Mouse (Mus musculus): ENCODE results near the gene Mrps23.
"Not testable (repeated sequence)": the region's sequence is repeated elsewhere in the genome, so short reads cannot be mapped to it uniquely, and the experiment has no call there.

Mrps23 gene

DNA sequence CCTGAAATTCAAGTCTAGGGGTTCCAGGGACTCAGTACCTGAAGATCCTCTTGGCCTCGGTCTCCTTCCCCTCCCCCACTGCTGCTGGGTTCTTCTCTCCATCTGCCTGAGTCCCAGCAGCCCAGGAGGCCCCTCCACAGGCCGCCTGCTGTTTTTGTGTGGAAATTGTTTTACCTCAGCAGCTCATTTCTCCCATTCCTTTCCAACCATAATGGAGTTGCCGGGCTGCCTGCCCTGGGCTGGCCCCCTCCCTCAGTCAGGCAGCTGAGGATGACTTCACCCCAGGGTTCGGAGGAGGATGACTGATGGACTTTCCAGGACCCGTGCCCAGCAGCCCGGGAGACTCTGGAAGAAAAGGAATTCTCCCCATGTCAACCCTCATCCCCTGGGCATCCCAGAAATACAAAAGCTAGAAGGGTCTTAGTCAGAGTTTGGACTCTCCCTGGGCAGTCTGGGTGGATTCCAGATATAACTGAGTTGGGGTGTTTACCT lies 23.7 kb upstream of the Mrps23 start:
- DNase-seq: no peak

DNA sequence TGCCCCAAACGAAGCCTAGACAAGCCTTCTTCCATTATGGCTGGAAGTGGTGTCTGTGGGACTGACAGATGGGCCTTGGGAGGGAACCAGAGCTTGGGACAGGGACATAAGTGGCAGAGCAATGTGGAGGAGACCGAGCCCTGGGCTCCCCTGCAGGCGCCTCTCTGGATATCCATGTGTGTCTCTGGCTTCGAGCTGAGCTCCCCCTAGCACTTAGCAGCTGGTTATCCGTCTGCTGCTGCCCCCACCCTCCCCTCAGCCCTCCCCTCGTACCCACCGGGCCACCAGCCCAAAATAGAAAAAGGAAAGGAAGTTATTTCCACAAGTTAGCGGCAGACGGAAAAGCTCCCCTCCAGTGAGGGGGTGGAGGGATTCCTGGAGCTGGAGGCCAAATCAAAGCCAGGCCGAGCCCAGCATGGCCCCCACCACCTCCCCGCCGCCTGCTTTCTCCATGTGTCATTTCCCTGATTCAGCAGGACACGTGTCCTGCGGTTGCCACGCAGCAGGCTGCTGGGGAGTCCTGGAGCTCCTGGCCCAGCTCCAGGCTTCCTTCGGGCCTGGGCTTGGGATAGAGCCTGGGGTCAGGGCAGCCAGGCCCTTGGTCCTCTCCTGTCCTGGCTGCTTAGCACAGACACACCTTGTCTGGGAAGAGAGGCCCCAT lies 23.1 kb upstream of the Mrps23 start:
- DNase-seq: peak; percentile 76

- no peak for DNase-seq
Measured at GRCm38 (mm10) chr11:88184632-88185180, 19.5 kb upstream of the Mrps23 start.

DNA sequence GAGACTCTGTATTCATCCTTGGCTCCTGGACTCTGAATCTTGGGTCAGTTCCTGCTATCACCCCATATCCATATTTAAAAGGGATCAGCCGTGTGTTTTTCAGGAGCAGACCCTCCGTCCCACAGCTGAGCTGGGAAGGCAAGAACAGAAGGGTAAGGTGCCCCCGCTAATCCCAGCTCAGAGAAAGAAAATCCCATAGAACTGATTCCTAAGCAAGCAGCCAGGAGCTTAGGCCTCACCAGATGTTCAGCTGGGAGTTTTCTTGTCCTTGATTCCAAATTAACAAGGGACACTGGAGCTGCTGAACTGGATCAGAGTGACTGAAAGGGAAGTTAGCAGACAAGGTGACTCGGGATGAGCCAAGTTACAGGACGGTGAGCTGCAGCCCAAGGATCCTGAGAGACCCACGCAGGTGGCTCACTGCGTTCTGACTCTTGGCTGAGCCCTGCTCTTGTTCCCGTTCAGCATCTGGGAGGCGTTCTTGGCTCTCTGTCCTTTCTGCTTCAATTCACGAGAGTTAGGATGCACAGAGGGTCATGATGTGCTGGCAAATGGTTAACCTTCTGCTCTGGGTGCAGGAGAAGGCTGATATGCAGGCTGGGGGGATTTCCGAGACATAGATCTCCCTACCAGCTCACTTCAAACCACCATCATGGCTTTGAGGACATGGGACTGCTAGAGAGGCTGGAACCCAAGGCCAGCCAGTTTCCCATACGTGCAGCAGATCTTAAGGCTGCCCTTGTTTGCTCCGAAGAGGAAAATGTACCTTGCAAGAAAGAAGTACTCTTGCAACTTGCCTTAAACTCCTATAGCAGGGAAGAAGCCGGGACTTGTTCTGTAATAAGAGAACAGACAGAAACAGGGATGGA lies 17.9 kb upstream of the Mrps23 start:
- no peak for DNase-seq

GRCm38 (mm10) chr11:88186947-88187243 lies 17.3 kb upstream of the Mrps23 start:
- no peak for DNase-seq

DNA sequence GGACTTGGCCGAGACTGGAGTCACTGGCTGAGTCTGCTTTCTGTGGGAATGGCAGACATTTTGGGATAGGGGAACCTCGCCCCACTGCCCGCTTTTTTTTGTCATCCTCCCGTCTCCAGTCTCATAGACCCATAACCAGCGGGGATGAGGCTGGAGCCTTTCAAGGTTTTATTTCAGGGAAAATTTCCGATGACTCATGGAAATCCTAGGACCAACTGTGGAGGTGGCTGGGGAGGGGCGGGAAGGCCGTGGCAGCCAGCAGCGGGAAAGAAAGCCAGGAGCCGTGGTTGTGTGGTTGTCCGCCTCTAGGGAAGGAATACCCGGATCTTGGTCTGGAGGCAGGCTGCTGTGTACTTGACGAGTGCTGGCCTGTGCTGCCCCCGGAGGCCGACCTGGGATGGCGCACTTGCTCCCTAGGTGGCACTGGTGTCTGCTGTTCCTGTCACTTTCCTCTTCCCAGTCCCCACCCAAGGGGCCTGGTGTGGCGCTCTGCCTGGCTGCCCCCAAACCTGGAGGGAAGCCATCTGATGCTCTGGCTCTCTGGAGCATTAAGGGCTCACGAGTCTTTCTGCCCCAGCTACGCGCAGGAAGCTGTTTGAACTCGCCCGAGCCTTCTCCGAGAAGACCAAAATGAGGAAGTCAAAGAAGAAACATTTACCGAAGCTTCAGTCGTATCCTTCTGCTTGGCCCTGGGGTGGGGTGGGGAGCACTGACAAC lies 16.6 kb upstream of the Mrps23 start:
- peak; percentile 86 for DNase-seq

GRCm38 (mm10) chr11:88188216-88188615 lies 16.0 kb upstream of the Mrps23 start:
- DNase-seq: no peak

- DNase-seq: no peak
Measured at GRCm38 (mm10) chr11:88188635-88189034, 15.6 kb upstream of the Mrps23 start.

DNA sequence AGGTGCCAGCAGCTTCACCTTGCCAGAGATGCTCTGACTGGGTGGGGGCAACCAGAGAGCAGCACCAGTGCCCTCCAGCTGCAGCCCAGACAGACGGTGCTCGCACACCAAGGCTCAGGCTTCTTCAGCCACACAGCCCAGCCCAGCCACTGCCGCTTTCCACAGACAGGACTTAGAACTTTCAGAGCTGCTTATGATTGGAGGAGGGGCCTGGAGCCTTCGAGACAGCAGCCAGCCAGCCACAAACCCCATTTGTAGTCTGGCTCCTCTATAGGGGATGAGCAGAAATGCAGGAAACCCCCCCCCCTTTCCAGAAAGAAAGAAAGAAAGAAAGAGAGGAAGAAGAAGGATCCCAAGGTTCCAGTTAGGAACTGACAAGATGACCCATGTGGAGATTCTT lies 11.6 kb upstream of the Mrps23 start:
- DNase-seq: no peak

- DNase-seq: no peak
Measured at GRCm38 (mm10) chr11:88193098-88193823, 10.9 kb upstream of the Mrps23 start.

DNA sequence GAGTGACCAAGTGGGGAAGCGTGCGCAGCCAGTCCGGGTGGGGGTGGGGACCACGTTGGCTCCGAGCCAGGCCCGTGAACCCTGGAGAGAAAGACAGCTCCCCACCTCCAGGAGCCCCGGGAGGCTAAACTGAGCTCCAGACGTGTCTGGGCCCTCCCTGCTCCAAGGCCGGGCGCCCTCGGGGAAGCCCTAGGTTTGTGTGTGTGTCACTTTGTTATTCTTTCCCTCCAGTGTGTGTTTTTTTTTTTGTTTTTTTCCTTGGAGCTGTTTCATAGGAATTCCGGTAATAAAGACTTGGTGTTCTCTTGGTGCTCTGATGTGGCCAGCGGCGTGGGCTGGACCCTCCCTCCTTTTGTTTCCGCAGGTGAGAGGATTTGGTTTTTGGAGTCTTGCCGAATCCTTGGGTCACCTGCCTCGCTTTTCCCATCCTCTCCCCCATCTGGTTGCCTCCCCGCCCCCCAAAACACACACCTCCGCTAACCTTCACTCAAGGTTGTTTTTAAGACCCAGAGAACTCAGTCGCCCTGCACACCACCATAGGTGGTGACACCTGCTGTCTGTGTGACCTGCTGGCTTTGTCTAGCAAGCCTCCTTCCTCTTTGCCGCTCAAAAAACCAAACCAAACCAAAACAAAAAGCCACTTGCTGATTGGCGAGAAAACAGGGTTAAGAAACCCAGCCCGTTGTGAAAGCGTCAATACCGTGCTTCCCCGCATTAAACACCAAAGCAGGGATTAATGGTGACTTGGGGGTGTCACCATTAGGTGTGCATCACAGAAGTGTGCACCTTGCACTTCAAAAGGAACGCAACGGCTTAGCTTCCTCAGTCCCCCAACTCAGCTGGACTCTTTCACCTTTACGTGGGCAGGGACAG lies 10.1 kb upstream of the Mrps23 start:
- DNase-seq: no peak

GRCm38 (mm10) chr11:88195699-88196098 lies 8.5 kb upstream of the Mrps23 start:
- not testable (repeated sequence) for DNase-seq

DNA sequence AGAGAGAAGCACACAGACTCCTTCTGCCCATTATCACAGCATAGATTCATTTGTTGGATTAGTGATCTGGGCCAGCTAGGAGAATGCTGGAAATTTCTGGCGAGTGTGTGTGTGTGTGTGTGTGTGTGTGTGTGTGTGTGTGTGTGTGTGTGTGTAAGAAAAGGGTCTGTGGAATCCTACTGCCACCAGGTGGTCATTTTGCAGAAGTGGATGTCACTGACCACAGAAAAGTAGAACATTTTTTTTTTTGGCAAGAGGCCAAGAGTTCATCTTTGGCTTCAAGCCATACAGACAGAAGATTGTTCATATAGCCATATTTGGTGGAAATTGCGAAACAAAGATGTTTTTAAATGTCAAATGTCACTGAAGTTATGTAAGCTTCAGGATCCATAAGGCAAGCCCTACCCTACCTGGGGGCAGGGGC lies 7.0 kb upstream of the Mrps23 start:
- DNase-seq: peak; percentile 67

- DNase-seq: no peak
Measured at GRCm38 (mm10) chr11:88198223-88198622, 6.0 kb upstream of the Mrps23 start.

DNA sequence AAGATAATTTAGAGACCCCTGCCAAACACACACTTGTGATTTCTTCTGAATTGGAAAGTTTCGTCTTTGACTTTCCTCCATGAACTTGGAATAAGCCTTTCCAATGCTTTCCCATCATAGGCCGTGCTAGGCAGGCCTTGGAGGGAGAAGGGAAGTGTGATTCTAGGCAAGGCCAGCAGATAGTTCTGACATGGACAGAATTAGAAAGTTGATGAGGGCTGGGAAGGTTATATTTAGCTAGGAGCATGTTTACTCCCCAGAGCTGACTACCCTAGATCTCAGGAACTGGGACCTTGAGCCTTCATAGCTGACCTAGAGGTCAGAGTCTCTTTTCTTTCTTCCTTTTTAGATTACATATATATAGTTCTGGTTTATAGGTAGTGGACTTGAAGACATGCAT lies 3.0 kb upstream of the Mrps23 start:
- DNase-seq: no peak

DNA sequence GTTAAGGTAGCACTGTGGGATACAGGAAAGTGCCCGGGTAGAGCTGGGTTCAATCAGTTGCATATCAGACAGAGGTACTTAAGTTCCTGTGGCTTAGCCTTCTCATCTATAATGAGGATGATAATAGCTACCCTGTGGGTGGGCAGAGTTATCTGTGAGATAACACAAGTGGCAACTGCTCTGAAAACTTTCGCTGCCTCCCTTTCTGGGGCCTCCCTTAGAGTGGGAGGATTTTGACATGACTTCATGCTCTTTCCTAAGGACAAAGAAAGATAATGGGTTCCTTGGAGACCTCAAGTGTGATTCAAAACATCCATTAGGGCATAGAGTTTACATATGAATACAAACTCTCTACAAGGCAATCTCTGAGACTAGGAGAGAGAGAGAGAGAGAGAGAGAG lies 2.1 kb upstream of the Mrps23 start:
- no peak for DNase-seq

DNA sequence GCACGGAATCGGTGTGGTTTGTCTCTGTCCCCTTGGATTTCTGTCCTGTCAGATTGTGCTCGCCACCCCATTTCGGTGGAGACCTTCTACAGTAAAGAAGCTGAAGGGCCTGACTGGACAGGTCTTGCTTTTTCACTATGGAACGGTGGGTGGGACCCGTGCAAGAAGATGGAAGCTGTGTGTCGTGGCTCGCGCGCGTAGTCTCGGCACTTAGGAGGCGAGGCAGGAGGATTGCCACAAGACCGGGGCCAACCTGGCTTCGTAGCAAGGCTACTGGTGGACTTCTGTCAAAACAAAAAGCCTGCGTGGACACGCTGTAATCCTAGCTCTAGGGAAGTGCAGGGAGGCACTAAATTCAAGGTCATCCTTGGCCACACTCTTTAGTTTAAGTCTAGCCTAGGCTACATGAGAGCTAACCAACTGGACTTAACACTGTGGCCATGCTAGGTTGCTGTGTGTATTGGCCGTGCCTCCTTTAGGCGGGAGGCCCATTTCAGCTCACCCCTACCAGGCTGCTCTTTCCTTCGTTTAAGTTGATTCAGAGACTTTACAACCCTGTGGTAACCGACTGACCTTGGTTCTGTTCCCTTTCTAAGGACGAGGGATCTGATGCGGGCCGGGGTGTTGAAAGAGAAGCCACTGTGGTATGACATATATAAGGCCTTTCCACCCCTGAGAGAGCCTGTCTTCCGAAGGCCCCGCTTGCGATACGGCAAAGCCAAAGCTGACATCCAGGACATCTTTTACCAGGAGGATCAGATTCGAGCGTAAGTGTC lies 593 bp downstream of the Mrps23 start:
- no peak for DNase-seq

GRCm38 (mm10) chr11:88206576-88206975 lies 2.4 kb downstream of the Mrps23 start:
- DNase-seq: not testable (repeated sequence)

GRCm38 (mm10) chr11:88207697-88208096 lies 3.5 kb downstream of the Mrps23 start:
- DNase-seq: no peak

DNA sequence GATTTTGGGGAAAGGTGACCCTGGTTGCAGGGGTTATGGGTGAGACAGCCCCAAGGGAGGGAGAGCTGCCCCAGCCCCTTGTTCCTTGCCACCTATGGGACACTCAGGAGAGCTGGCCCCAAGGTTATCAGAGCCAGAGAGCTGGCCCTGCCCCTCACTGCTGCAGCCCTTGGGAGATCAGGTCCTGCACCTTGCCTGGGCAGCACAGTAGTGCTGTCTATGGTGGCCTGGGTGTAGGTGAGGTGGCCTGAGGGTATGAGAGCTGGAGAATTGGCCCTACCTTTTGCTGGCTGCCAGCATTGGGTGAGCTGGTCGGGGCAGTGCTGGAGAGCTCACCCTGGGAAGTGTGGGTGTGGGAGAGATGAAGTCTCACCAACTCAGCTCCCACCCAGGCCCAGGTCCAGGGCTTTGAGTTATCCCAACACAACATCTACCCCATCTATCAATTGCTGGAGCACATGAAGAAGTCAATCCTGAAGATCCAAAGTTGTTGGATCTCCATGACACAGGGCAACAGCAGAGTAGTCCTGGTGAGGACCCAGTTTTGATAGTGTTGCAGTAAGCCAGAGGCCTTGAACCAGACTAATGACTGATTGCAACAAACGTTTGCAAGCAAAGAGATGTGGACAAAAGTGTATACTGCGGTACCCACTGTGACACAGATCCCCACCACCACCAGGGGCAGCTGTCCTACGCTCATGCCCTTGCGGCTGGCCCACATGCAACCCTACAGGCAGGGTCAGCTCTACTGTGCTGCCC lies 7.8 kb downstream of the Mrps23 start:
- DNase-seq: no peak
